Mouse (Mus musculus): ENCODE data around the gene Tmem97.
"Not testable (repeated sequence)": the region's sequence is repeated elsewhere in the genome, so short reads cannot be mapped to it uniquely, and the experiment has no call there.

Tmem97 gene

GRCm38 (mm10) chr11:78551059-78551398 is 452 bp upstream of the Tmem97 start:
- DNase-seq (ENCODE audit: low spot score in 2 of 2): no peak

GRCm38 (mm10) chr11:78549491-78549987 is 1.0 kb downstream of the Tmem97 start:
- DNase-seq (ENCODE audit: low spot score in 2 of 2): no peak

- DNase-seq (ENCODE audit: low spot score in 2 of 2): no peak
Measured at GRCm38 (mm10) chr11:78547718-78548460, 2.7 kb downstream of the Tmem97 start.

- DNase-seq (ENCODE audit: low spot score in 2 of 2): no peak
Measured at GRCm38 (mm10) chr11:78545181-78545580, 5.4 kb downstream of the Tmem97 start.

GRCm38 (mm10) chr11:78544449-78545111 is 6.0 kb downstream of the Tmem97 start:
- DNase-seq (ENCODE audit: low spot score in 2 of 2): no peak

GRCm38 (mm10) chr11:78540358-78540757 is 10.2 kb downstream of the Tmem97 start:
- DNase-seq (ENCODE audit: low spot score in 2 of 2): no peak

- no peak for DNase-seq (ENCODE audit: low spot score in 2 of 2)
Measured at GRCm38 (mm10) chr11:78536690-78537084, 13.9 kb downstream of the Tmem97 start.

- DNase-seq (ENCODE audit: low spot score in 2 of 2): peak; percentile 90 to 94
Measured at GRCm38 (mm10) chr11:78536080-78536689, 14.4 kb downstream of the Tmem97 start, which contains the start of the genes Tnfaip1 and Ift20. TSS of gene Tnfaip1 (minus strand) at chr11:78536332. TSS of gene Ift20 (plus strand) at chr11:78536361.

GRCm38 (mm10) chr11:78535376-78536079 is 15.0 kb downstream of the Tmem97 start:
- no peak for DNase-seq (ENCODE audit: low spot score in 2 of 2)

- DNase-seq (ENCODE audit: low spot score in 2 of 2): no peak
Measured at GRCm38 (mm10) chr11:78534516-78534915, 16.1 kb downstream of the Tmem97 start.

- not testable (repeated sequence) for DNase-seq (ENCODE audit: low spot score in 2 of 2)
Measured at GRCm38 (mm10) chr11:78531515-78531914, 19.1 kb downstream of the Tmem97 start.

- DNase-seq (ENCODE audit: low spot score in 2 of 2): no peak
Measured at GRCm38 (mm10) chr11:78531046-78531445, 19.5 kb downstream of the Tmem97 start.

- DNase-seq (ENCODE audit: low spot score in 2 of 2): no peak
Measured at GRCm38 (mm10) chr11:78530001-78530400, 20.6 kb downstream of the Tmem97 start.

- no peak for DNase-seq (ENCODE audit: low spot score in 2 of 2)
Measured at GRCm38 (mm10) chr11:78528714-78529113, 21.9 kb downstream of the Tmem97 start.

GRCm38 (mm10) chr11:78524838-78525237 is 25.7 kb downstream of the Tmem97 start:
- DNase-seq (ENCODE audit: low spot score in 2 of 2): no peak

GRCm38 (mm10) chr11:78523241-78523955 is 27.2 kb downstream of the Tmem97 start:
- no peak for DNase-seq (ENCODE audit: low spot score in 2 of 2)

GRCm38 (mm10) chr11:78522481-78522997 is 28.0 kb downstream of the Tmem97 start:
- no peak for DNase-seq (ENCODE audit: low spot score in 2 of 2)

GRCm38 (mm10) chr11:78521880-78522279 is 28.7 kb downstream of the Tmem97 start:
- DNase-seq (ENCODE audit: low spot score in 2 of 2): no peak

GRCm38 (mm10) chr11:78518931-78519330 is 31.6 kb downstream of the Tmem97 start:
- no peak for DNase-seq (ENCODE audit: low spot score in 2 of 2)

- DNase-seq (ENCODE audit: low spot score in 2 of 2): no peak
Measured at GRCm38 (mm10) chr11:78515549-78516325, 34.8 kb downstream of the Tmem97 start.
